Mouse (Mus musculus): ENCODE results near the gene Ddx27. TPM values are rescaled to one million over a fixed set of nuclear protein-coding genes. Genes with fewer than 3 reads are reported as not detected.

Gene Ddx27
- total and polyA plus RNA-seq, 2 experiments from 2014 or later: 36.9 to 42.5 TPM

- Histone ChIP-seq H3K36me3 (ENCODE audit: insufficient read depth) (peaks cover 56% of the 10 kb centered on the region), H3K9ac (no peak overlapping the region), H3K4me2 (ENCODE audit: low read depth) (no peak overlapping the region), H3K9me3 (ENCODE audit: low read length) (no peaks in the 10 kb centered on the region), H3K4me1 (ENCODE audit: insufficient read depth) (0 out of 2 replicates have a peak, but pooled peaks cover 10% of the 10 kb centered on the region), H3K4me3 (ENCODE audit: low read depth, low read length) (no peak overlapping the region), H3K27ac (ENCODE audit: low read depth, low read length) (no peak overlapping the region), H3K27me3 (ENCODE audit: insufficient read depth, low read length) (no peaks in the 10 kb centered on the region)
- no peak for TF ChIP-seq CTCF (IDR thresholded peaks at IDR 0.05; ENCODE audit: low read depth)
- 96% methylated on average over 10 of the region's 10 CpGs for WGBS
- ATAC-seq (no peak), DNase-seq (no peak)
Measured at GRCm38 (mm10) chr2:167019396-167019795, 4.4 kb downstream of the Ddx27 start.

DNA sequence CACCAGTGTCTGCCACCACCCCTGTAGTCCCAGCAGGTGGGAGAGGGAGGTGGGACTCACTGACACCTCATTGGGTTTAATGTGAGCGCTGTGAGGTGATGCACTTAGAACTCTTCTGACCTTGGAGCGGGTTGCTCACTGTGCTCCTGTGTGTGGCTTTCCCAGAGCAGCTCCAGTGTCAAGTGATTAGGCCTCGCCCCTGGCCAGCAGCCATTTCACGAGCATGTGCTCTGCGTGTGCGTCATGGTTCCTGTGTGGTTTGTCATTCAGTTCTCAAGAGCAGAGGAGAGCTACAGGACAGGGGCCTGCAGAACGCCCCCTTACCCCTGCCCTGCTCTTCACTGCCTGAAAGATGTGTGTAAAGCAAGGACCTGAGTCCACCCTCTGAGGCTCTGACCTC lies 13.6 kb downstream of the Ddx27 start:
- Histone ChIP-seq H3K4me1 (ENCODE audit: insufficient read depth) (no peaks in the 10 kb centered on the region), H3K27me3 (ENCODE audit: insufficient read depth, low read length) (no peaks in the 10 kb centered on the region), H3K36me3 (ENCODE audit: insufficient read depth) (peaks cover 81% of the 10 kb centered on the region), H3K4me3 (ENCODE audit: low read depth, low read length) (no peak overlapping the region), H3K27ac (ENCODE audit: low read depth, low read length) (no peak overlapping the region), H3K9me3 (ENCODE audit: low read length) (no peaks in the 10 kb centered on the region), H3K4me2 (ENCODE audit: low read depth) (no peak overlapping the region), H3K9ac (no peak overlapping the region)
- WGBS: 91% methylated on average over 7 of the region's 7 CpGs
- no peak for TF ChIP-seq CTCF (IDR thresholded peaks at IDR 0.05; ENCODE audit: low read depth)
- ATAC-seq: no peak
- no peak for DNase-seq

DNA sequence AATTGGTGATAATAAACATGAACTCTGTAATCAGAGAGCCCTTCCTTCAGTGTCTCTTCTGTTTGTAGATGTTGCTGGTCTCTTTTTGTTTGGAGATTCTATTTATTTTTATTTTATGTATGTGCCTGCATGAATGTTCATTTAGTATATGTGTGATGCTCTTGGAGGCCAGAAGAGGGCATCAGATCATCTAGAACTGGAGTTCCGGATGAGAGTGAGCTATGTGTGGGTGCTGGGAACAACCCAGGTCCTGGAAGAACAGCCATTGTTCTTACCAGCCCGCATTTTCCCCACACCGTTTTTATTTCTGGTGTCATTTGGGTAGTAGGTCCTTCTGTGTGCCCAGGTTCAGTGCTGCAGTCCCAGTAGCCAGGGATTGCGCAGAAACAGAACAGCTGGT lies 15.5 kb downstream of the Ddx27 start:
- H3K9me3 ChIP-seq (ENCODE audit: low read length): no peaks in the 10 kb centered on the region
- no peak for DNase-seq

DNA sequence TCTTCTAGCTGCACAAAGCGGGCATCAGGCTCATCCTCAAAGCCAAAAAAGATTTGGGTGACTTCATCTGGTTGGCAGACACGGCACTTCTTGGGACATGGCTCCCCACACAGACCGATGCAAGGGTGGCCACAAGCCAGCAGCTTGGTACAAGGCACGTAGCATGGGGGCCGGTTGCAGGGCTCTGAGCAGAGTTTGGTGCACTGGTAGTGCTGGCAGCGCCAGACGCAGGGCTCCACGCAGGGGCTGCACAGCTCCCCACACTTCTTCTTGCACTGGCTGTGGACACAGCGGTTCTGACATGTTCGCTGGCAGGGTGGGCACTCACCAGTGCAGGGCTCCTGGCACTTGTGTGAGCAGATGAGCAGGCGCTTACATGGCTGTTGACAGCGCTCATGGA lies 22.7 kb downstream of the Ddx27 start:
- H3K9me3 ChIP-seq (ENCODE audit: low read length): no peaks in the 10 kb centered on the region
- no peaks in the 10 kb centered on the region for H3K4me1 ChIP-seq (ENCODE audit: insufficient read depth)
- H3K36me3 ChIP-seq (ENCODE audit: insufficient read depth): peaks cover 94% of the 10 kb centered on the region
- H3K4me2 ChIP-seq (ENCODE audit: low read depth): no peak overlapping the region
- WGBS: 92% methylated on average over 12 of the region's 12 CpGs
- H3K27ac ChIP-seq (ENCODE audit: low read depth, low read length): no peak overlapping the region
- no peak for TF ChIP-seq CTCF (IDR thresholded peaks at IDR 0.05; ENCODE audit: low read depth)
- no peak overlapping the region for H3K4me3 ChIP-seq (ENCODE audit: low read depth, low read length)
- no peaks in the 10 kb centered on the region for H3K27me3 ChIP-seq (ENCODE audit: insufficient read depth, low read length)
- ATAC-seq: no peak
- H3K9ac ChIP-seq: no peak overlapping the region
- DNase-seq: no peak

More for the DNA sequence above, 15.5 kb downstream of the Ddx27 start:
- peaks cover 84% of the 10 kb centered on the region for H3K36me3 ChIP-seq (ENCODE audit: insufficient read depth)
- H3K4me3 ChIP-seq (ENCODE audit: low read depth, low read length): no peak overlapping the region
- no peak overlapping the region for H3K27ac ChIP-seq (ENCODE audit: low read depth, low read length)
- WGBS: 94% methylated on average over 4 of the region's 4 CpGs
- no peak overlapping the region for H3K9ac ChIP-seq
- no peak for ATAC-seq
- no peak for TF ChIP-seq CTCF (IDR thresholded peaks at IDR 0.05; ENCODE audit: low read depth)
- H3K4me1 ChIP-seq (ENCODE audit: insufficient read depth): no peaks in the 10 kb centered on the region
- no peaks in the 10 kb centered on the region for H3K27me3 ChIP-seq (ENCODE audit: insufficient read depth, low read length)
- no peak overlapping the region for H3K4me2 ChIP-seq (ENCODE audit: low read depth)

- H3K27ac ChIP-seq (ENCODE audit: low read depth, low read length): no peak overlapping the region
- ATAC-seq: no peak
- H3K9ac ChIP-seq: no peak overlapping the region
- no peak for TF ChIP-seq CTCF (IDR thresholded peaks at IDR 0.05; ENCODE audit: low read depth)
- DNase-seq: no peak
- no peaks in the 10 kb centered on the region for H3K27me3 ChIP-seq (ENCODE audit: insufficient read depth, low read length)
- H3K36me3 ChIP-seq (ENCODE audit: insufficient read depth): peaks cover 98% of the 10 kb centered on the region
- no peak overlapping the region for H3K4me2 ChIP-seq (ENCODE audit: low read depth)
- no peak overlapping the region for H3K4me3 ChIP-seq (ENCODE audit: low read depth, low read length)
- no peaks in the 10 kb centered on the region for H3K9me3 ChIP-seq (ENCODE audit: low read length)
- H3K4me1 ChIP-seq (ENCODE audit: insufficient read depth): no peaks in the 10 kb centered on the region
- WGBS: 92% methylated on average over 6 of the region's 6 CpGs
Measured at GRCm38 (mm10) chr2:167038297-167038696, 23.3 kb downstream of the Ddx27 start.

DNA sequence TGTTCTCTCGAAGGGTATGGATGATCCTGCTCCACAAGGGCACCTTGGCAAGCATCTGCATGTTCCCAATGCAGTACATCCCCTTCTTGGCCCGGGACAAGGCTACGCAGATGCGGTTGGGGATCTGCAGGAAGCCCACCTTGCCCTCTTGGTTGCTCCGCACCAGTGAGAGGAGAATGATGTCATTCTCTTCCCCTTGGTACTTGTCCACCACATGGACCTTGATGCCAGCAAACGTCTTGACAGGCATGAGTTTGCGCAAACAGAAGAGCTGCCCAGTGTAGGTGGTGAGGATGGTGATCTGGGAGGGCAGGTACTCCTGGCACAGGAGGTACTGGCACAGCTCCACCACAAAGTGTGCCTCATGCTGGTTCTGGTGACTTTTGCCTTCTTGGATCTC lies 23.7 kb downstream of the Ddx27 start:
- Histone ChIP-seq H3K9me3 (ENCODE audit: low read length) (no peaks in the 10 kb centered on the region), H3K27me3 (ENCODE audit: insufficient read depth, low read length) (no peaks in the 10 kb centered on the region), H3K4me1 (ENCODE audit: insufficient read depth) (no peaks in the 10 kb centered on the region), H3K9ac (no peak overlapping the region), H3K4me2 (ENCODE audit: low read depth) (no peak overlapping the region), H3K4me3 (ENCODE audit: low read depth, low read length) (no peak overlapping the region), H3K27ac (ENCODE audit: low read depth, low read length) (no peak overlapping the region), H3K36me3 (ENCODE audit: insufficient read depth) (peaks cover 98% of the 10 kb centered on the region)
- 90% methylated on average over 7 of the region's 7 CpGs for WGBS
- no peak for ATAC-seq
- TF ChIP-seq CTCF (IDR thresholded peaks at IDR 0.05; ENCODE audit: low read depth): no peak
- no peak for DNase-seq

GRCm38 (mm10) chr2:167039386-167039785 lies 24.4 kb downstream of the Ddx27 start:
- H3K27me3 ChIP-seq (ENCODE audit: insufficient read depth, low read length): no peaks in the 10 kb centered on the region
- no peaks in the 10 kb centered on the region for H3K9me3 ChIP-seq (ENCODE audit: low read length)
- no peak overlapping the region for H3K9ac ChIP-seq
- ATAC-seq: no peak
- no peak overlapping the region for H3K27ac ChIP-seq (ENCODE audit: low read depth, low read length)
- DNase-seq: no peak
- 92% methylated on average over 8 of the region's 8 CpGs for WGBS
- H3K4me1 ChIP-seq (ENCODE audit: insufficient read depth): no peaks in the 10 kb centered on the region
- TF ChIP-seq CTCF (IDR thresholded peaks at IDR 0.05; ENCODE audit: low read depth): no peak
- H3K4me2 ChIP-seq (ENCODE audit: low read depth): no peak overlapping the region
- peaks cover 98% of the 10 kb centered on the region for H3K36me3 ChIP-seq (ENCODE audit: insufficient read depth)
- no peak overlapping the region for H3K4me3 ChIP-seq (ENCODE audit: low read depth, low read length)

All from forebrain, postnatal 0 days (tissue).